Mouse (Mus musculus): Measurements from ENCODE around the gene Map3k1.
A peak's percentile ranks its signal among the peaks of the same experiment; 100 is the strongest.

Gene Map3k1

GRCm38 (mm10) chr13:111812647-111813046, 3.9 kb upstream of the Map3k1 start:
- DNase-seq (ENCODE audit: low spot score in 2 of 2) = no peak

DNA sequence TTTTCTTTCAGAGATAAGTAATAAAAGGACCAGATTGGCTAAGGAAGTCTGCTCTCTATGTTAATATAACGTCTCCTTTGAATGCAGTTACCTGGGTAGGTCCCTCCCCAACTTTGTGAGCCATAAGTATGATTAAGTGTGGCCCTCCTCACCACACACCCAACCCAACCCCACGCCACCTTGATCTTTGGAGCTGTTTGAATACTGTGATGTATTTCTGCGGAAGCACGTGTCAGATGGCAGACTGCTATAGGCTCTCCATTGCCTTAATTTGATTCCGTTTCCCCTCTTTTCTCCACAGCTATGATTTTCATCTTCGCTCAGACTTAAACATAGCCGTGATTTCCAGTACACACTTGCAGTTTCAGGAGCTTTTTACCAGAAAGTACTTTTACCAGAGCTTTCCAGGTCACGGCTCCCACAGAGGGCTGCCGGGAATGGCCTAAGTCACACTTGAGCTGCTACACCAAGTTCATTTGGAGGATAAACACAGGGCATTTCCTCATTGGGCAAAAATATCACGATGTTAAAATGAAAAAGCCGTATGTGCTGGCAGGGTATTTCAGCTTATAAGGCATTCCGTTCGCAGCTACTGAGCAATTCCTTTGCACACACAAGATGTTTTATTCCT, 2.3 kb upstream of the Map3k1 start:
- DNase-seq (ENCODE audit: low spot score in 2 of 2) = no peak

DNA sequence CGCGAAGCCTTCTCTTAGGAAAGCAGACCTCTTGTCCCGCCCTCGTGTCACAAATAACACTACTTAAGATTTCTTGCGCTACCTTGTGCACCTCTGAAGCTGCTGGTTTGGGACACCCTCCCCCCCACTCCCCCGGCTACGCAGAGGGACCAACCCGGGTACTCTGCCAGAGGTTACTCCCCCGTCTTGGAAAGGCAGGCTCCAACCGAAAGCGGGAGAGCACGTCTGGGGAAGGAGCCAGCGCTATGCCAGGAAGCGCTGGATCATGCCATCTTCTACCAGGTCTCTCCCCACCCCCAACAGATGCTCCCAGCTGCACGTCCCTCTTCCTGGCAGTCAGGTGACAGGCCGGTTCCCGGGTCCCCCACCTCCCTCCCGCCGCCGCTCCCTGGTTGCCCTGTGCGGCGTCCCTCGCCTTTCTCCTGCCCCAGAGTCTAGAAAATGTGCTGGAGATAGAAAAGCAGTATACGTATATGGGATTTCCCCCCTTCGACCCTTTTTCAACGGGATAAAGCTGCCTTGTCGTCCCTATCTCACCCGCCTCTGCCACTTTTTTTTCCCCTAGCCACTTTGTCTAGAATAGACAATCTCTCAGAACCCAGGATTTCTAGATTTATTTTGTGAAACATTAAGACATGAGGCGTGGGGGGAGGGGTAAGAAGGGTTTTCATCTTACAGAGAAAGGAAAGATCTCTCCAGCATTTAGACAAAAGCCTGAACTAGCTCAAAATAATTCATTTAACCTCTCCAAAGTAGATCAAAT, 854 bp upstream of the Map3k1 start:
- peak; percentile 46 to 49 for DNase-seq (ENCODE audit: low spot score in 2 of 2)

- no peak for DNase-seq (ENCODE audit: low spot score in 2 of 2)
Measured at GRCm38 (mm10) chr13:111808387-111808636, 481 bp downstream of the Map3k1 start.

DNA sequence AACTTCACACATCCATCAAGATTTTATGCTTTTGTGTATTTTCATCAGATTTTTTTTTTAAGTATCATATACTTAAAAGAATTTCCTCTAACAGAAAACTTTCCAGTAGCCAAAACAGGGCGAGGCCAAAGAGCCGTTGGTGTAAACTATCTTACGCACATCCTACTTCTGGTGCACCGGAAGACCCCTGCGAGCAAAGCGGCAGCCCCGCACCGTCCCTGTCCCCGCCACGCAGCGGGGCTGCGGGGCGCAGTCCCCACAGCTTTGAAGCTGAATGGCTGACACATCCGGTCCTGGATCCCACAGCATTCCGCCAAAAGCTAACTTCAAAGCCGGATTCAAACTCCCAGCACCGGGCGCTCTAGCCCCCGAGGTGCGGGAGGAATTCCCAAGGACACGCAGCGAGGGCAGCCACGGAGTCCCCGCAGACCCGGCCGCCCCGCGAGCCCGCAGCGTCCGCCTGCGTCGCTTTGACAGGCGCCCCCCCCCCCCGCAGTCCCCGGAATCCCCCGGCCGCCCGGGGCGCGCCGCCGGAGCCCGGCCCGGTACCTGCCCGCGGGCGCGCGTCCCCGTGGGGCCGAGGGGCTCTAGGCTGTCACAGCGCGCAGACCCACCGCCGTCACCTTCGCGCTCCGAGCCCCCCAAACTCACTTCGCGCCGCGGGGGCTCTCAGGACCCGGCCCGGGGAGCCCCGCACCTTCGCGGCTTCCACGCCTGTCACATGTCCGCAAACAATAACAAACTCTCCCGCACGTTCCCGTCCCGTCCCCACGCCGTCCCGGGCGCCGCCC, 1.0 kb downstream of the Map3k1 start:
- DNase-seq (ENCODE audit: low spot score in 2 of 2) = peak; percentile 54 to 60

DNA sequence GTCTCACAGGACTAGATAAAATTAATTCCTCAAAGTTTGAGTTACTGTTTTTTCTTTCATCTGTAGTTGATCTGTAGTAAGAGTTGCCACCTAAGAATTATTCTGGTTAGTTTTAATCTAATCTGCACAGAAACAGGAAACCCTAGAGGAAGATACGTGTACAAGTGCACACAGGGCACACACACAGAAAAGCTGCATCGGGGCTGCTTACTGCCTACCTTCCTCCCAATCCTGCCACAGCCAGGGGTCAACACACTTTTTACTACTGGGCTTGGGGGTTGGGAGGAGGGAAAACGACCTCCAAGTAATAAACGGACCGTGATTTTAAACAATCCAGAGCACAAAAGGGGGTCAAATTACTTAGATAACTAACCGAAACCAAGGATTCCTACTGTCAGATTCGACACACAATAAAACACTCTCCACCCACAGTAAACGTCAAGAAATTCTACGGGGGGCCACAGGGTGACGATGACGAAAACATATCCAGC, 1.6 kb downstream of the Map3k1 start:
- peak; percentile 61 to 64 for DNase-seq (ENCODE audit: low spot score in 2 of 2)

DNA sequence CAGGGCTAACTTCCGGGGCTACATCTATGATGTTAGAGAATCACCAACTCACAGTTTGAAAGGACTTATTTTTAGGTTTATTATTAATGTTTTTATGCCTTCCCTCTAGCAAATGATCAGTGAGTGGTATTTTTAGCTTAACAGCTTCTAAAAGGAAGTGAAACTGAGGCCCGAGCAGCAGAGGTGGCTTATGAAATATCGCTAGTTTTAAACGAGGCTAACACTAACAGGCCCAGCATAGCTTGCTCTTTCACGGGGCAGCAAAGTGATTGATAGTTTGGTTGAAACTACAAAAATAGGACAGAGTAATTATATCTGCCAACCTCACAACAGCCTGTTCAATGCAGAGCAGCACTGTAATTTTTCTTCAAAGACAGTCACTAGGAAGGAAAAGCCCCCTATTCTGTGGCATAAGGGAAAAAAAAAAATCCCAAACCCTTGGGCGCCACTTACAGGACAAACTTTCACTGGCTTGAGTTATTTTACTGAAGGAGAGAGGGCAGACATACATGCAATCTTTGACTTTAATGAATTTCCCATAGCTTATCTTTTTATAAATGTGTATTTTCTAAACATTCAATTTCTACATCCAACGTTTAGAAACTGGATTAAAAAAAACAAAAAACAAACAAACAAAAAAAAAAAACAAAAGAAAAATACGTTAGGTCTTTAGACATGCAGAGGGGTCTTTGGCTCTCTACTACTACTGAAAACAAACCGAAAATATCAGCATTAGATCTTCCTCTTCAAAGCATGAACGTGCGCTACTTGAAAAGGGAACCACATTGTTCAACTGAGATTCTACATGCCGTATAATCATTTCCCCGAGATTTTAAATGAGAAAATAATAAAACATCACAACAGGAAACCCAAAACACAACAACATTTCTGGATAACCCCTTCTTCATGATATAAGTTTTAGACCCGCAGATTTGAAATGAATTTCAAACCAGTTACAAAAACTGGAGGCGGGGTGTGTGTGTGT, 2.8 kb downstream of the Map3k1 start:
- peak; percentile 69 to 79 for DNase-seq (ENCODE audit: low spot score in 2 of 2)

DNA sequence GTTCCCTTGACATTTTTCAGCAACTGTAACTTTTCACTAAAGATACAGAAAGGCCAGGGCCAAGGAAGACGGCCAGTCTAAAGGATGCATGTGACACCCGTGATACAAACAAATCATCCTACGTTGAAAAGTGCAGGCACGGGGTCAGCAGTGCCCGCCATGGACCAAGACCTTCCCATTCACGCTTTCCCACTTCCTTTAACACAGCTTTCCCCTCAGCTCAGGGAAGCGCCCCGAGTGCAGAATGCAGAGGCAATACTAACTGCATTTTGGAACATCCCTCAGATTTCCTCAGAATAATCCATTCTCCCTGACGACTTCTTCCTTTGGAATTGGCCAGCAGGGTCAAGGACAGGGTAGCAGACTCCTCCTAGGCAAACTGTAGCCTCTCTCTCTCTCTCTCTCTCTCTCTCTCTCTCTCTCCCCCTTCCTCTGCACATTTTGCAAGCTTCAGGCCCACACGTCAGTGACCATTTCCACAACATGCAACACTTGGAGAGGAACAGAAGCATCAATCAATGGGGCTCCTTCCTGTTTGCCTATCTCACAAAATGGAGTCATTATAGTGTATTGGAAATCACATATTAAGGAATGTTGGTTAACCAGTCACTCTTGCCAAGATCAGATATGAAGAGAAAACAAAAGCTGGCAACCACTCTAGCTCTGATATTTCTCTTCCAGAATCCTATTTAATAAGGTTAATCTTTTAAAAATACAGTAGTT, 3.7 kb downstream of the Map3k1 start:
- DNase-seq (ENCODE audit: low spot score in 2 of 2) = no peak

DNA sequence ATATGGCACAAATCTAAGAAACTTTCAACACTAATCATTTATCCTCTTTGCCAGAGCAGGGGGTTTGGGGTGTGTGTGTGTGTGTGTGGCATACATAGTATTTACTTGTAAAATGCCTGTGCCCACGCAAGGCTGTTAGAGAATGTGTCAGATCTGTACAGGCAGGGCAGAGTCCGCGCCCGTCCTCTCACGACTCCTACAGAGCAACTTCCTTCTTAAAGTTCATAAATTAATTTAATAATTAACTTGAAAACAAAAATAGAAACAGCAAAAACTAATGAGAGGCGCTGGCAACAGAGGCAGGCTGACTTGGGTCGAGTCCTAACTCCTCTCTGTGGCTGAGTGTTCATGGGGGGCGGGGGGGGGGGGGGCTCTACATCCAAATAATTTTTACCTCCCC, 4.6 kb downstream of the Map3k1 start:
- no peak for DNase-seq (ENCODE audit: low spot score in 2 of 2)

- no peak for DNase-seq (ENCODE audit: low spot score in 2 of 2)
Measured at GRCm38 (mm10) chr13:111803506-111803905, 5.3 kb downstream of the Map3k1 start.

GRCm38 (mm10) chr13:111802900-111803299, 5.9 kb downstream of the Map3k1 start:
- no peak for DNase-seq (ENCODE audit: low spot score in 2 of 2)

GRCm38 (mm10) chr13:111802271-111802665, 6.5 kb downstream of the Map3k1 start:
- no peak for DNase-seq (ENCODE audit: low spot score in 2 of 2)

DNA sequence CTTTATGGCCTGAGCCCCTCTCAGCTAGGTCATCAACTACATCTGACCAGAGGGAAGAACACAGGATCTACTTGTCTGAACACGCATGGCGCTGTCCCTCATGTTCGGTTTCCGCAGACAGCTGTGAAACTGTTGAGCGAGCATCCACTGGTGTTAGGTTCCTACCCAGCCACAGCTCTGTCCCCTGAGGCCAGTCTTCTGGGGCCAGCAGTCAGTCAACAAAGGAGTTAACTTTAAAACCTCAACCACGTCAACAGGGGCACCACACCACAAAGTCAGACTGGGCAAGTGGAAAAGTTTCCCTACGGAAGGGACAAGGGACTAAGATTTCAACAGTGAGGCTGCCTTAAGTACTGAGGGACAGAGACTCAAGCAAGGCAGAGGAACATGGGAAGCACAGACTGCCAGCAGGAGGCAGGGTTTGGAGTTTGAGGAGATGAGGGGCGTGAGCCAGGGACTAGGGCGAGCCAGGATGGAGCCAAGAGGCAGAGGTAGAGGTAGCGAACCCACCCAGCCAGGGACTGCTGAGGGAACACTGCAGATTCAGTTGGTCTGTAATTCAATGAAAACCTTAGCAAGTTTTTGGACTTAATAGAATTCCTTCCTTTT, 7.0 kb downstream of the Map3k1 start:
- DNase-seq (ENCODE audit: low spot score in 2 of 2) = peak; percentile 58 to 67

GRCm38 (mm10) chr13:111800866-111801265, 7.9 kb downstream of the Map3k1 start:
- DNase-seq (ENCODE audit: low spot score in 2 of 2) = no peak

DNA sequence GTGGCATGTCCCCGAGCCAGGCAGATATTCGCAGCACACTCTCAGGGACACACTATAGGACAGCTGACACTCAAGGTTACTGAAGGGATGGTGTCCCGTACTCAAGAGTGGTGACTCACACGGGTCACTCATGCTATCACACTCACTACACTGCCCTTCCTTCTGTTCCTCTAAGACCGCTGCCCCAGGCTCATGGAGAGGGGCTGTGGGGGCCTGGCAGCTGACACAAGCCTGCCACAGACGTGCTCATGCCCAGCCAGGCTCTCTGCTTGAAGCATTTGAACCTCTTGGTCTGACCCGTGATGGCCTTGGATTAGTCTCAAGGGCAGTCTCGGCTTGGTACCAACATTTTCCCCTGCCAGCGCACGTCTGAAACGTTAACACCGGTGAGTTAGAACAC, 10.7 kb downstream of the Map3k1 start:
- DNase-seq (ENCODE audit: low spot score in 2 of 2) = no peak

DNA sequence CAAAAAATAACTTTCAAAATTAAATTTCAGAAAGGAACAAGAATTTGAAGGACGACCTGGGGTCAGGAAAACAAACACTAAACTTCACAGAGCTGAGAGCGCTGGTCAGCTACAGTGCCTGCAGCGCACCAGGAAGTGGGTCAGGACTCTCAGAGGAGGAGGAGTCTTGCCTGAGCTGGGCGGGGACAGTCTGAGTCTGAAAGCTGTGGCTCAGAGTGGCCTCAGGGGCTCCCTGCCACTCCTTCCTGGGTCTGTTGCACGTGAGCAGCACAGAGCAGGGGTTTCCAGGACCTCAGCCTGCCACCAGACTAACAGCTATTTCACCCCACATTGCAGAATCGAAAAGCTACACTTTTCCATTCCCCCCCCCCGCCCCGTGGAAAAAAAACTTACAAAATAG, 11.8 kb downstream of the Map3k1 start:
- peak; percentile 82 to 84 for DNase-seq (ENCODE audit: low spot score in 2 of 2)

DNA sequence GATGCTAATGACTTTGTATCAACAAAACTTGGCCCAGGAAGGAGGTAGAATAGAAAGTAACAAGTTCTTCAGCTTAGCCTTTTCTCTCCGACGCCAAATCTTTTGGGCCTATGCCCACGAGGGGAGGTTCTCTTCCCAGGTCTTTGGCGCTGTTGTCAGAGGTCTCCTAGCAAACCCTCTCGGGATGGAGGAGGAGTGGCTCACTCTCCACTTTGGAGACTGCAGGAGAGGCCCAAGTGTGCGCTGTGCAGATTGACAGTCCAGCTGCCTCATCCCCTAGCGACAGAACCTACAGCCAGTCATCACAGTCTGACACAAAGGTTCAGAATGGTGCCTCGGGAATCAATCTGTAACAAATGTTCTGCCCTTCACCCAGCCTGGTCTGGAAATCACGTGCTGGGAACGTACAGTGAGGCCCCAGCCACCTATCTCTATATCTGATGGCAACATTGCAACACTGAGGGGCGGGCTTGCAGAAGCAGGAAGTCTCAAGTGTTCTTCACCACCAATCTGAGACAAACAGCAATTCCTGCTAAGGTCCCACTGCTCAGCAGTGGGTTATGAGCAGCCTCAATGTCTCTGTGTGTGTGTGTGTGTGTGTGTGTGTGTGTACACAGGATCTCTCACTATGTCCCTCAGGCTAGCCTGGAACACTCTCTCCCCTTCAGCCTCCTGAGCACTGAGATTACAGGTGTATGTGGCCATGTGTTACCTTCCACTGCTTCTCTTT, 12.4 kb downstream of the Map3k1 start:
- DNase-seq (ENCODE audit: low spot score in 2 of 2) = peak; percentile 47 to 57

- no peak for DNase-seq (ENCODE audit: low spot score in 2 of 2)
Measured at GRCm38 (mm10) chr13:111792975-111793287, 15.9 kb downstream of the Map3k1 start.

GRCm38 (mm10) chr13:111792130-111792974, 16.4 kb downstream of the Map3k1 start:
- DNase-seq (ENCODE audit: low spot score in 2 of 2) = no peak

All from spleen, postnatal 36 days (tissue).